Mouse (Mus musculus) brain, embryonic 14.5 days (tissue): ENCODE results near the gene Itgb6.

Source experiments
- CTCF ChIP-seq: fragments of 200-500 bp; IDR thresholded peaks from 2 replicates; pipeline ENCODE4 v1.5.1; 2012; ENCODE audit warnings: inconsistent platforms, mild to moderate bottlenecking, moderate library complexity, borderline replicate concordance; ENCODE audit not compliant: insufficient read depth, insufficient read length; ENCODE audit errors: extremely low read depth
- POLR2A ChIP-seq: fragments of 200-500 bp; IDR thresholded peaks from 2 replicates; pipeline ENCODE4 v1.6.1; 2012; ENCODE audit warnings: mild to moderate bottlenecking, inconsistent platforms, borderline replicate concordance; ENCODE audit not compliant: poor library complexity, insufficient read depth, insufficient read length, severe bottlenecking; ENCODE audit errors: extremely low read depth

DNA sequence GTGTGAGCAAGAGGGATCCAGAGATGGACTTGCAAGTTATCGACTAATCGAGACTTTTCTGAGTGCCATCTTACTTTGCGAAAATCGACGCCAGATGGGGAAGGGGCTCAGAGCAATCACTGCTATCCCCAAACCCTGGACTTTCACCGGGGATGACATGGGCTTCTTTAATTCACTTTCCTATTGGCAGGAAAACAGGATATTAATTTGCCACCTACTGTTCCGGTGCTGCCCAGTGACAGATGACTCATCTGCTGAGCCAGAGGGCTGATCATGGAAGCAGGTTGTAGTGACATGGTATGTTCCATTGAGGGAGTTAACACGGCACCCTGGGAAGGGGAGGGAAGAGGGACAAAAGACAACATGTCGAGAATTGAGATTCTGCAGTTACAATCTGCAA, 33.8 kb upstream of the Itgb6 start:
- no peak for TF ChIP-seq POLR2A
- no peak for TF ChIP-seq CTCF
